Comparison of ENCODE assay signal across 19 mouse cellular contexts in genomic region chr2:128313582-128313918, GRCm38 (mm10).
DNase-seq lines count a peak whose midpoint lies in the region; ATAC-seq lines count a peak whose summit lies in the region.
"Had no signal": no experiment of that assay in that cellular context is flagged by ENCODE, and none has a peak within 500 bp of the region (broad histone marks: within the 10 kb centered on the region; RNA-seq: fewer than 3 reads in every experiment).

No protein-coding gene starts in this region.

- H3K9ac ChIP-seq in heart, embryonic 15.5 days = no peak overlapping the region
- H3K9ac ChIP-seq in embryonic facial prominence, embryonic 13.5 days = no peak overlapping the region
- H3K9ac ChIP-seq: embryonic facial prominence, embryonic 15.5 days; forebrain, embryonic 12.5 days; kidney, embryonic 15.5 days; midbrain, embryonic 12.5 days had no signal

- H3K36me3 ChIP-seq in heart, embryonic 15.5 days = no peaks in the 10 kb centered on the region
- H3K36me3 ChIP-seq in embryonic facial prominence, embryonic 13.5 days = no peaks in the 10 kb centered on the region
- H3K36me3 ChIP-seq: embryonic facial prominence, embryonic 15.5 days; forebrain, embryonic 12.5 days; kidney, embryonic 15.5 days; midbrain, embryonic 12.5 days had no signal

- peak overlapping the region; percentile 94 for H3K27ac ChIP-seq in heart, embryonic 15.5 days
- 0 out of 2 replicates have a peak overlapping the region, but pooled peaks have one; percentile 29 for H3K27ac ChIP-seq in embryonic facial prominence, embryonic 13.5 days
- H3K27ac ChIP-seq: forebrain, embryonic 12.5 days; kidney, embryonic 15.5 days; layer of hippocampus, adult 2 months; midbrain, embryonic 12.5 days had no signal

- no peaks in the 10 kb centered on the region for H3K27me3 ChIP-seq in heart, embryonic 15.5 days
- peaks cover 3% of the 10 kb centered on the region; the same call in 1 of the 2 replicates for H3K27me3 ChIP-seq in embryonic facial prominence, embryonic 13.5 days
- H3K27me3 ChIP-seq: embryonic facial prominence, embryonic 15.5 days; kidney, embryonic 15.5 days had no signal

- WGBS in heart, embryonic 15.5 days = 56% methylated on average over 2 of the region's 2 CpGs
- WGBS in embryonic facial prominence, embryonic 13.5 days = 46% methylated on average over 2 of the region's 2 CpGs

- no peak overlapping the region for H3K4me3 ChIP-seq in heart, embryonic 15.5 days
- no peak overlapping the region for H3K4me3 ChIP-seq in embryonic facial prominence, embryonic 13.5 days
- H3K4me3 ChIP-seq: embryonic facial prominence, embryonic 15.5 days; forebrain, embryonic 12.5 days; kidney, embryonic 15.5 days; layer of hippocampus, adult 2 months; midbrain, embryonic 12.5 days had no signal

- intact Hi-C loops in heart, postnatal 25 days (cut with DNase I) = loop anchor here (5.0 kb wide), 2 partner anchors 131 to 186 kb away; partner anchors contain the start of gene Bcl2l11

- H3K9me3 ChIP-seq in heart, embryonic 15.5 days (replicated peaks) = no peaks in the 10 kb centered on the region
- no peaks in the 10 kb centered on the region for H3K9me3 ChIP-seq in embryonic facial prominence, embryonic 13.5 days
- H3K9me3 ChIP-seq: embryonic facial prominence, embryonic 15.5 days; forebrain, embryonic 12.5 days; kidney, embryonic 15.5 days; midbrain, embryonic 12.5 days had no signal

- ATAC-seq in heart, embryonic 15.5 days (replicated peaks; ENCODE audit: insufficient number of reproducible peaks, insufficient read depth, low FRiP score, low read depth) = no peak
- no peak for ATAC-seq in embryonic facial prominence, embryonic 13.5 days (ENCODE audit: insufficient number of reproducible peaks, insufficient read depth, low FRiP score, low TSS enrichment, low read depth)
- no peak for ATAC-seq in erythroid progenitor cell, adult 5-6 weeks (replicated peaks; ENCODE audit: low FRiP score, poor library complexity, severe bottlenecking)
- ATAC-seq: inflammation-experienced regulatory T-cells, adult 6 months had no signal

- peak; percentile 41 for DNase-seq in embryo, embryonic 10 days (ENCODE audit: low spot score)
- DNase-seq in embryo, embryonic 11 days = no peak
- DNase-seq in heart, postnatal 25 days (ENCODE audit: low spot score) = no peak
- peak; percentile 57 for DNase-seq in 3T3-L1 (ENCODE audit: low read depth, low spot score)
- no peak for DNase-seq in urinary bladder, postnatal 25 days (ENCODE audit: low spot score)
- DNase-seq: adrenal gland, postnatal 25 days; cerebellum, postnatal 36 days; gastrocnemius, postnatal 36 days; thymus, adult 18-20 months had no signal

- peaks cover 44% of the 10 kb centered on the region for H3K4me1 ChIP-seq in heart, embryonic 15.5 days (replicated peaks)
- H3K4me1 ChIP-seq in embryonic facial prominence, embryonic 13.5 days = peaks cover 40% of the 10 kb centered on the region

- H3K4me2 ChIP-seq in heart, embryonic 15.5 days = no peak overlapping the region
- H3K4me2 ChIP-seq in embryonic facial prominence, embryonic 13.5 days = no peak overlapping the region; the same call in 1 of the 2 replicates
- H3K4me2 ChIP-seq: embryonic facial prominence, embryonic 15.5 days; forebrain, embryonic 12.5 days; kidney, embryonic 15.5 days; liver, embryonic 11.5 days; midbrain, embryonic 12.5 days had no signal

Comparison
In these comparisons a context has a peak if more than half of its experiments do, and no peak if none do; other contexts are left out.
1. DNase-seq: peak in embryo, embryonic 10 days (single experiment) and 3T3-L1 (single experiment); none in embryo, embryonic 11 days (single experiment), heart, postnatal 25 days (single experiment) and urinary bladder, postnatal 25 days (single experiment).